Mouse (Mus musculus): ENCODE measurements around the gene Slc7a12. TPM values are rescaled to one million over a fixed set of nuclear protein-coding genes. Genes with fewer than 3 reads are reported as not detected.

Slc7a12 gene
- not detected in 2 replicates for polyA plus RNA-seq (2012; rRNA removed)

GRCm38 (mm10) chr3:14480397-14480796, at the start of gene Slc7a12:
Slc7a12 (plus strand) TSS chr3:14480697.

Other genes starting within 250 kb of the Slc7a12 start
- gene 1810022K09Rik, start 130.6 kb downstream of the Slc7a12 start, polyA plus RNA-seq (2012; rRNA removed), result 93.1 and 107 TPM in 2 replicates
- gene Car13, start 161.0 kb downstream of the Slc7a12 start, polyA plus RNA-seq (2012; rRNA removed), result 1.9 and 2.4 TPM in 2 replicates